Mouse (Mus musculus) spleen, adult 2 months (tissue): ENCODE data around the gene Fis1.

ENCODE experiments used
- CTCF ChIP-seq: fragments of 200-500 bp; IDR thresholded peaks from 2 replicates; pipeline ENCODE4 v1.5.1; 2011; ENCODE audit warnings: mild to moderate bottlenecking, inconsistent platforms; ENCODE audit not compliant: insufficient read depth, insufficient read length, insufficient replicate concordance; ENCODE audit errors: extremely low read depth
- POLR2A ChIP-seq: fragments of 200-500 bp; IDR thresholded peaks from 2 replicates; pipeline ENCODE4 v1.6.1; 2011; ENCODE audit warnings: low read depth, low read length, inconsistent platforms

GRCm38 (mm10) chr5:136977769-136978168 is 24.7 kb downstream of the Fis1 start:
- TF ChIP-seq POLR2A (no peak), CTCF (no peak)
